Mouse (Mus musculus) heart, adult 2 months (tissue): ENCODE measurements around the gene Tmem44.

Experiments
- CTCF ChIP-seq: fragments of 200-600 bp; IDR thresholded peaks from 2 replicates; pipeline ENCODE4 v1.8.1; 2022; ENCODE audit warnings: antibody characterized with exemption, mild to moderate bottlenecking, moderate library complexity
- EP300 ChIP-seq: fragments of 200-500 bp; IDR thresholded peaks from 2 replicates; pipeline ENCODE4 v1.6.1; 2011; ENCODE audit warnings: low read depth, low read length, control low read depth; ENCODE audit not compliant: insufficient read depth
- POLR2A ChIP-seq: fragments of 200-500 bp; IDR thresholded peaks from 2 replicates; pipeline ENCODE4 v1.6.1; 2011; ENCODE audit warnings: mild to moderate bottlenecking, low read depth, low read length, control low read depth; ENCODE audit not compliant: insufficient read depth

- peak; percentile 98 for TF ChIP-seq CTCF
- peak; percentile 30; the same call in 1 of the 2 replicates for TF ChIP-seq POLR2A
- 0 out of 2 replicates have a peak, but pooled peaks have one; percentile 52 for TF ChIP-seq EP300
Observed at GRCm38 (mm10) chr16:30520361-30520823, 30.2 kb downstream of the Tmem44 start.
